In genomic region chr8:106574283-106574682, GRCm38 (mm10) we compare ENCODE assay signal across 23 mouse cellular contexts. TPM values are rescaled to one million over a fixed set of nuclear protein-coding genes. Genes with fewer than 3 reads are reported as not detected.
"Had no signal": no experiment of that assay in that cellular context is flagged by ENCODE, and none has a peak within 500 bp of the region (broad histone marks: within the 10 kb centered on the region; RNA-seq: fewer than 3 reads in every experiment).

No protein-coding gene starts in this region.

- ATAC-seq: hindbrain, embryonic 16.5 days; inflammation-experienced regulatory T-cells, adult 6 months; intestine, embryonic 15.5 days; intestine, postnatal 0 days had no signal

- DNase-seq: gastrocnemius, adult 2 months; gastrocnemius, postnatal 10 days; gastrocnemius, postnatal 25 days; heart, adult 11 months; heart, adult 2 months; heart, postnatal 10 days; kidney, adult 18-20 months; kidney, adult 8-10 months; kidney, postnatal 10 days; kidney, postnatal 25 days; kidney, postnatal 4 days had no signal

- H3K36me3 ChIP-seq: heart, embryonic 10.5 days; heart, embryonic 12.5 days; intestine, embryonic 15.5 days; limb, embryonic 10.5 days; limb, embryonic 12.5 days had no signal

- H3K9me3 ChIP-seq: heart, embryonic 10.5 days; heart, embryonic 12.5 days; intestine, embryonic 15.5 days; limb, embryonic 10.5 days; limb, embryonic 12.5 days had no signal

- H3K4me2 ChIP-seq: heart, embryonic 12.5 days; hindbrain, embryonic 14.5 days; intestine, embryonic 15.5 days; limb, embryonic 12.5 days; liver, embryonic 11.5 days had no signal

- H3K4me3 ChIP-seq: gastrocnemius, adult 2 months; heart, adult 2 months; heart, embryonic 10.5 days; heart, embryonic 12.5 days; intestine, embryonic 15.5 days; layer of hippocampus, adult 2 months; left cerebral cortex, adult 2 months; limb, embryonic 10.5 days; limb, embryonic 12.5 days had no signal

- H3K27me3 ChIP-seq: heart, embryonic 12.5 days; intestine, embryonic 15.5 days; limb, embryonic 12.5 days had no signal

- H3K9ac ChIP-seq: heart, embryonic 12.5 days; hindbrain, embryonic 14.5 days; intestine, embryonic 15.5 days; limb, embryonic 12.5 days had no signal

- H3K4me1 ChIP-seq: limb, embryonic 10.5 days had no signal

- H3K27ac ChIP-seq: gastrocnemius, adult 2 months; heart, adult 2 months; heart, embryonic 10.5 days; hindbrain, embryonic 14.5 days; intestine, embryonic 15.5 days; layer of hippocampus, adult 2 months; left cerebral cortex, adult 2 months; limb, embryonic 10.5 days; limb, embryonic 12.5 days had no signal

RNA-seq across cellular contexts. Expression of gene Cdh1, which starts 28.9 kb away (rescaled TPM):
- total RNA-seq: heart, adult 2 months had no signal
